Mouse (Mus musculus) ES-Bruce4 (cell line): ENCODE measurements around the gene Tuba1a.

Experiments used
- CTCF ChIP-seq: IDR thresholded peaks from one replicate; pipeline ENCODE4 v1.8.1; 2011; ENCODE audit warnings: low read depth, low read length
- EP300 ChIP-seq: IDR thresholded peaks from 2 replicates; pipeline ENCODE4 v1.6.1; 2011; ENCODE audit warnings: low read depth, low read length; ENCODE audit not compliant: insufficient read depth
- POLR2A ChIP-seq: IDR thresholded peaks from one replicate; pipeline ENCODE4 v1.8.1; 2011; ENCODE audit warnings: low read length; ENCODE audit not compliant: insufficient read depth

DNA sequence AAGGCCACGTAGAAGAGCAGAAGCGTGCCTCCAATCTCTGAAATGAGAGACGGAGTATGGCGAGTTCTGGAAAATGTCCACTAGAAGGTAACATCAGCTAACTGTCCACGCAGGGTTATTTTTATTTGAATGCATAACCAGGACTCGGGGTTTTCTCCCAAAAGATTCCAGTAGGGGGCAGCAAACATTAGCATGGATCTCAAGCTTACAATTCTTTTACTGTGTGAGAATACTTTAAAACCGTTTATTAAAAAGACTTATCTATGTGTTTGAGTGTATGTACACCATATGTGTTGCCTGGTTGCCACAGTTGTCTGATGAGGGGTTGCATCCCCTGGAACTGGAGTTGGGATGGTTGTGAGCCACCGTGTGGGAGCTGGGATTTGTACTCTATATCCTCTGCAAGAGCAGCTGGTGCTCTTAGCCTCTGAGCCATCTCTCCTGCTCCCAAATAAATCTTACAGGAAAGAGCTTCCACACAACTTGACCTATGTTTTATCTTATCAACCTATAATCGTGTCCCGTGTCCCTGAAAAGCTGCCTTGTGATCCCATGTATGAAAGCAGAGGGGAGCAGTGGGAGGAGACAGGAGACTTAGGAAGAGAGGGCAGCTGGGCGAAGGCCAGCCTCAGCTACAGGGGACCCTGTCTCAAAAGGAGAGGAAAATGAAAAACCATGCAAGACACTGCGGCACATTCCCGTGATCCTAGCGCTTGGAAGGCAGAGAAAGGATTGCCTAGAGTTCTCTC is 47.2 kb upstream of the Tuba1a start:
- TF ChIP-seq CTCF (no peak), EP300 (no peak), POLR2A (no peak)
